Mouse (Mus musculus): ENCODE data around the gene Cobl. TPM values are rescaled to one million over a fixed set of nuclear protein-coding genes. Genes with fewer than 3 reads are reported as not detected.

Cobl gene
- polyA plus RNA-seq, 1 experiment = 0.01 TPM

DNA sequence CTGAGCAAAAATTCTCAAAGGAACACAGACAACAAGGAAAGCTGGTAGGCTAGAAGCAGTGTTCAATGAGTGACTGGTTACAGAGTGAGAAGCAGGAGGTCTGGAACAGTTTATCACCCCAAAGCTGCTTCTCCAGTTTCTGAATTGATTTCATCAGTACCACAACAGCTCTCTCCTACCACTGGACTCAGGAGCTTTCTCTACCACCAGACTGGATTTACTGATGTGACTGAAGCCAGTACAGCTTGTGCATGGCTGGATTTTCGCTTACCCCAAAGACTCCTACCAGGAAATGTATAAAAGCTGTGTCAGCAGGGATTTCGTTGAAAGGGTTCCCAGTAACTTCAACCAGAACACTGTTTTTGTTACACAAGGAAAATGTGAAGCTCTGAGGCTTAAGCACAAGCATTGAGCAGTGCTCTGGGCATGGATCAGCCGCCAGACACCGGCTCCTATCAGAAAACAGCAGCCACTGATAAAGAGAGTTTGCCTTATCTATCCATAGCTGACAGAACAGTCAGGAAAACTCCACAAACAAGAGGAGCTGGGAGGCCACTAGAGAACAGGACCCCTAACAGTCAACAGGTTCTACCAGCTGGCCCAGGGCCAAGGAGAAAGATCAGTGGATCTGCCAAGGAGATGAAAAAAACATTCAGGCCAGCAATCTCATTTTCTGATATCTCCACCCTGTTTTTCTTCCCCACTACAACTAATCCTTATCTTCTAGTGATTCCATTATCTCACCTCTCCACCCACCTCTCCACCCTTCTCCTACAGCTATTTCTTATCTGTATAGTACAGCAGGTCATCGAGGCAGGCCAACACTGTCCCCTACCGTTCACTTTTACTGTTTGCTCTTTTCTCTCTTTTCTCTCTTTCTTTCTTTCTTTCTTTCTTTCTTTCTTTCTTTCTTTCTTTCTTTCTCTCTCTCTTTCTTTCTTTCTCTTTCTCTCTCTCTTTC is 259.3 kb downstream of the Cobl start:
- Histone ChIP-seq H3K4me3 (replicated peaks) (no peak overlapping the region), H3K9me3 (ENCODE audit: control insufficient read depth, low read length) (no peaks in the 10 kb centered on the region)
- TF ChIP-seq TAL1 (IDR thresholded peaks at IDR 0.05; ENCODE audit: low read length) (peak; percentile 46; the same call in 2 of the 3 replicates), GATA1 (IDR thresholded peaks at IDR 0.05; ENCODE audit: low read length) (no peak)

DNA sequence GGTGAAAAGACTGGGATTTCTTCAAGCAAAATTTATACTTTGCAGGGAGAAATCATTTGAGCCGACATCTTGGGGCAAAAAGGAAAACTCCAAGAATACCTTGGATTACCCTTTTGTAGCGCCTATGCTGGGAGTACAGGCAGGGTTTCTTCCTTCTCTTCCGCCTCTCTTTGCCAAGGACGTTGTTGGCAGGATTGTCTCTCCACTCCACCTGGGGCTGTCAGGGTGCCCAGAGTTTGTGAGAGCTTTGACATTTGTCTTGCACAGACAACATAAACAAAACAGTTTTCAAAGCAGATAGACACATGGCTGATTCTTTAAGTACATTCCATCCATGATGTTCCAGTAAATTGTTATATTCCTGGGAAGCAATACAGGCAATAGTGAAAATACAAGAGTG is 265.3 kb downstream of the Cobl start:
- Histone ChIP-seq H3K36me3 (ENCODE audit: control insufficient read depth) (no peaks in the 10 kb centered on the region), H3K27me3 (ENCODE audit: control insufficient read depth) (peaks cover 9% of the 10 kb centered on the region), H3K4me1 (ENCODE audit: control insufficient read depth) (no peaks in the 10 kb centered on the region), H3K9me3 (ENCODE audit: control insufficient read depth, low read length) (no peaks in the 10 kb centered on the region), H3K4me3 (replicated peaks) (no peak overlapping the region)
- no peak for TF ChIP-seq GATA1 (IDR thresholded peaks at IDR 0.05; ENCODE audit: low read length)
- TF ChIP-seq TAL1 (IDR thresholded peaks at IDR 0.05; ENCODE audit: low read length) = no peak

More for the DNA sequence above, 259.3 kb downstream of the Cobl start:
- Histone ChIP-seq H3K27me3 (ENCODE audit: control insufficient read depth) (peaks cover 5% of the 10 kb centered on the region), H3K36me3 (ENCODE audit: control insufficient read depth) (no peaks in the 10 kb centered on the region), H3K4me1 (ENCODE audit: control insufficient read depth) (peaks cover 23% of the 10 kb centered on the region)

DNA sequence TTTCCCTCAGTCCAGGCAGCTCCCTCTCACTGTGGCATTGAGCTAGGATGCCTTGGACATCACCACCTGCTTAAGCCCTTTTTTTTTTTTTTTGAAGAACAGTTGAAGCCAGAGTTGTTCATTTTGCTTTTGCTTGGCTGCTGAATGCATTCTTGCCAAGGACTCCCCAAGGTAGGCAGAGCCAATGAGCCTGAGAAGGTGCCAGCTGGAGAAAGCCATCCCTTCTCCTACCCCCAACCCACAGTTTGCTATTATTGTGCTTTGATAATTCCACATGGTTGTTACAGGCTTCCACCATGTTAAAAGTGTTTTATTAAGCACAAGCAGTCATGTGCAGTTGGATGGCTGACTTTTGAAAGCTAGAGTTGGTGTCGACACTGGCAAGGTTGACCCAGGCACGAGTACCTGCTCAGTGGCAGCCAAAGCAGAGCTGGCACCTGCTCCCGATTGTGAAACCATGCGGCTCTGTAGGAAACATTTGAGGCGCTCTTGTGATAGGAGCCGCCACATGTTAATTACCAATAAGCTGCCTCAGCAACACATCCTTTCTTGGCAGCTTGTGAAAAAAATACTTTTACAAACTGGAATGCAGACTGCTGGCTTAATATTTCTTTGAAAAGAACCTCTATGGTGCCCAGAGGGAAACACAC is 265.9 kb downstream of the Cobl start:
- no peak for TF ChIP-seq TAL1 (IDR thresholded peaks at IDR 0.05; ENCODE audit: low read length)
- no peak for TF ChIP-seq GATA1 (IDR thresholded peaks at IDR 0.05; ENCODE audit: low read length)
- H3K9me3 ChIP-seq (ENCODE audit: control insufficient read depth, low read length) = no peaks in the 10 kb centered on the region
- H3K4me3 ChIP-seq (replicated peaks) = no peak overlapping the region
- H3K36me3 ChIP-seq (ENCODE audit: control insufficient read depth) = no peaks in the 10 kb centered on the region
- H3K4me1 ChIP-seq (ENCODE audit: control insufficient read depth) = no peaks in the 10 kb centered on the region
- peaks cover 6% of the 10 kb centered on the region for H3K27me3 ChIP-seq (ENCODE audit: control insufficient read depth)

DNA sequence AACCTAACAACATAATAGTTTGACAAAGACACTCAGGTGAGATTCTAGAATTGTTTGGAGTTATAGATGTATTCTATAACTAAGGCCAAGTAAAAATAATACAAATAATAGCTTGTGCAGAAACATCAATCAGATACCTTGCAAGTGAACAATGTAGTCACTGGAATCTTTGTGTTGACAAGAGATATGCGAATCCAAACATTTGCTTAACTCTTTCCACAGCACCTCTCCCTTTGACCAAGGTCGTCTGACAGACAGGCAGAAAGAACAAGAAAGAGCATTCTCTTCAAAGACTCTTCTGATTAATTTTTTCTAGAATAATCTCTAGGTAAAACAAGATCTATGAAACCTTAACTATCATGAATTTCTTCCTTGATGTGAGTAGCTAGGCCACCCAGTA is 266.7 kb downstream of the Cobl start:
- Histone ChIP-seq H3K36me3 (ENCODE audit: control insufficient read depth) (no peaks in the 10 kb centered on the region), H3K27me3 (ENCODE audit: control insufficient read depth) (peaks cover 6% of the 10 kb centered on the region), H3K4me3 (replicated peaks) (no peak overlapping the region), H3K4me1 (ENCODE audit: control insufficient read depth) (no peaks in the 10 kb centered on the region), H3K9me3 (ENCODE audit: control insufficient read depth, low read length) (no peaks in the 10 kb centered on the region)
- TF ChIP-seq TAL1 (IDR thresholded peaks at IDR 0.05; ENCODE audit: low read length) (no peak), GATA1 (IDR thresholded peaks at IDR 0.05; ENCODE audit: low read length) (no peak)

- H3K36me3 ChIP-seq (ENCODE audit: control insufficient read depth) = no peaks in the 10 kb centered on the region
- no peaks in the 10 kb centered on the region for H3K9me3 ChIP-seq (ENCODE audit: control insufficient read depth, low read length)
- H3K4me3 ChIP-seq (replicated peaks) = no peak overlapping the region
- TF ChIP-seq GATA1 (IDR thresholded peaks at IDR 0.05; ENCODE audit: low read length) (no peak), TAL1 (IDR thresholded peaks at IDR 0.05; ENCODE audit: low read length) (no peak)
- H3K4me1 ChIP-seq (ENCODE audit: control insufficient read depth) = no peaks in the 10 kb centered on the region
- peaks cover 6% of the 10 kb centered on the region for H3K27me3 ChIP-seq (ENCODE audit: control insufficient read depth)
Observed at GRCm38 (mm10) chr11:12197542-12197941, 267.2 kb downstream of the Cobl start.

DNA sequence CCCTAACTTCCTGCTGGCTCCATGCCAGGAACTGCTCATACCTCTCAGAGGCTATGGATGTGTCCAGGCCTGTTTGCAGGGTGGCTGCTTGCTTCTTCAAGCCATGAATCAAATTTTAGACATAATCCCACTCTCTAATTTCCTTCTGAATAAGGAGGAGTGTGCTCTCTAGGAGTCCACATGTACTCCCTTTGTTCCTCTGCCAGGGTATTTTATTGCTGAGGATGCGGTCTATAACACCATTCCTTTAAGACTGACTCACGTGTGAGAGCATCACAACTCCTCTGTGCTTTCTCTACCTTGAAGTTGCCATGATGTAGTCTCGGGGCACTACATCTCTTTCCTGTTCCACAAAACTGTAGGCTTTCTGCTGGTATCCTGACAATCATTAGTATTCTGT is 269.4 kb downstream of the Cobl start:
- no peaks in the 10 kb centered on the region for H3K9me3 ChIP-seq (ENCODE audit: control insufficient read depth, low read length)
- TF ChIP-seq TAL1 (IDR thresholded peaks at IDR 0.05; ENCODE audit: low read length) = no peak
- no peak for TF ChIP-seq GATA1 (IDR thresholded peaks at IDR 0.05; ENCODE audit: low read length)
- H3K4me3 ChIP-seq (replicated peaks) = no peak overlapping the region

DNA sequence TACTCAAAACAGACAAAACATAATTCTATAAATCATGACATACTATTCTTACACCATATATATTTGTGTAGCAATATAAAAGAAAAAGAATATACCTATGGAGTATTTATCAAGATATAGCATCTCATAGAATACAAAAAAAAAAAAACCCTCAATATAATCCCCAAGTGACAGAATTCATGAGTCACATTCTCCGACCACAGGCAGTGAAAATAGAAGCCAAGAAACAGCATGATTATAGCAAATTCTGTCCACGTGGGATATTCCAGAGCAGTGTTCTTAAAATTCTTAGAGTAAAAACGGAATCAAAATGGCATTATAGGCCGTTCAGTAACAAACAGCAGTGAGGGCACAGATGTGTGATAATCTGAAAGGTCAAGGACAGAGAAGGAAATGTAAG is 271.4 kb downstream of the Cobl start:
- no peaks in the 10 kb centered on the region for H3K9me3 ChIP-seq (ENCODE audit: control insufficient read depth, low read length)
- H3K27me3 ChIP-seq (ENCODE audit: control insufficient read depth) = peaks cover 1% of the 10 kb centered on the region
- TF ChIP-seq TAL1 (IDR thresholded peaks at IDR 0.05; ENCODE audit: low read length) (no peak), GATA1 (IDR thresholded peaks at IDR 0.05; ENCODE audit: low read length) (no peak)
- H3K36me3 ChIP-seq (ENCODE audit: control insufficient read depth) = no peaks in the 10 kb centered on the region
- no peaks in the 10 kb centered on the region for H3K4me1 ChIP-seq (ENCODE audit: control insufficient read depth)
- no peak overlapping the region for H3K4me3 ChIP-seq (replicated peaks)

More for the DNA sequence above, 269.4 kb downstream of the Cobl start:
- no peaks in the 10 kb centered on the region for H3K36me3 ChIP-seq (ENCODE audit: control insufficient read depth)
- no peaks in the 10 kb centered on the region for H3K4me1 ChIP-seq (ENCODE audit: control insufficient read depth)
- H3K27me3 ChIP-seq (ENCODE audit: control insufficient read depth) = peaks cover 3% of the 10 kb centered on the region

DNA sequence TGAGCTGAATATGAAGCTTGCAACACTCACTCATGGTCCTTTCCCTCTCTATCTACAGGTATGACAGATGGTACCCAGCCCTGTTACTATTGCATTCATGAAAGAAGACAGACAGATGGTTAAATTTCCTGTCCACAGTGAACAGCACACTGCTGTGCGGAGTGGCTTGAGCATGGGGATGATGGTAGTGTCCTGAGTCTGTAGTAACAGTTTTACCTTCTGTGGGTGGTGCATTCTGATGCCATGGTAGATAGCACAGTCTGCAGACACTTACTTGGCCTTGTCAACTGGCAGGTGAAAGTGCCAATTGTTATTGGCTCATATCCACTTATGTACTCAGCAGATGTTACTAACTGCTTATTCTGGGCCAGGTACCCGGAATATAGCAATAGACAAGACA is 273.4 kb downstream of the Cobl start:
- Histone ChIP-seq H3K4me1 (ENCODE audit: control insufficient read depth) (no peaks in the 10 kb centered on the region), H3K27me3 (ENCODE audit: control insufficient read depth) (no peaks in the 10 kb centered on the region), H3K36me3 (ENCODE audit: control insufficient read depth) (no peaks in the 10 kb centered on the region), H3K9me3 (ENCODE audit: control insufficient read depth, low read length) (no peaks in the 10 kb centered on the region), H3K4me3 (replicated peaks) (no peak overlapping the region)
- no peak for TF ChIP-seq TAL1 (IDR thresholded peaks at IDR 0.05; ENCODE audit: low read length)

GRCm38 (mm10) chr11:12190417-12190816 is 274.3 kb downstream of the Cobl start:
- Histone ChIP-seq H3K4me1 (ENCODE audit: control insufficient read depth) (no peaks in the 10 kb centered on the region), H3K4me3 (replicated peaks) (no peak overlapping the region), H3K9me3 (ENCODE audit: control insufficient read depth, low read length) (no peaks in the 10 kb centered on the region), H3K36me3 (ENCODE audit: control insufficient read depth) (no peaks in the 10 kb centered on the region), H3K27me3 (ENCODE audit: control insufficient read depth) (no peaks in the 10 kb centered on the region)
- TF ChIP-seq TAL1 (IDR thresholded peaks at IDR 0.05; ENCODE audit: low read length) (no peak), GATA1 (IDR thresholded peaks at IDR 0.05; ENCODE audit: low read length) (no peak)
